Mouse (Mus musculus): ENCODE measurements around the gene Rab36. TPM values are rescaled to one million over a fixed set of nuclear protein-coding genes. Genes with fewer than 3 reads are reported as not detected.

Rab36 gene
- total RNA-seq, 2 experiments from 2014 or later = 35.5 to 36.1 TPM

DNA sequence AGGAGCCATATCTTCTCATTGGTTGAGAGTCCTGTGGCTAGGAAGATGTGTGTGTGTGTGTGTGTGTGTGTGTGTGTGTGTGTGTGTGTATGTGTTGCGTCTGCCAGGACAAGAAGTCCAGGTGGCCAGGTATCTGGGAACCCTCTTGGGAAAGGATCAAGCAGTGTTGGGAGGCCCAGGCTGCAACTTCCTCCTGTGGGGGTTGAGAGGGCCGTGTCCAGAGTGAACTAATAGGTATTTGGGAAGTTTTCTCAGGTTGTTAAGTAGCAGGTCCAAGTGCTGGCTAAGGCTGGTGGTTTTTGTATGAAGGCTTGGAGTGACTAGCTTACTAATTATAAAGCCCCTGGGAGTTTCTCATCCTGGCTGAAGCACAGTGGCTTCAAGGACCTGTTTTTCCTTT lies 31.2 kb downstream of the Rab36 start:
- intact Hi-C loops (cut with DNase I) = no loop called here

GRCm38 (mm10) chr10:75068624-75069328 lies 31.9 kb downstream of the Rab36 start:
- DNase-seq = no peak
- intact Hi-C loops (cut with DNase I) = no loop called here

More for the DNA sequence above, 31.2 kb downstream of the Rab36 start:
- DNase-seq = no peak

DNA sequence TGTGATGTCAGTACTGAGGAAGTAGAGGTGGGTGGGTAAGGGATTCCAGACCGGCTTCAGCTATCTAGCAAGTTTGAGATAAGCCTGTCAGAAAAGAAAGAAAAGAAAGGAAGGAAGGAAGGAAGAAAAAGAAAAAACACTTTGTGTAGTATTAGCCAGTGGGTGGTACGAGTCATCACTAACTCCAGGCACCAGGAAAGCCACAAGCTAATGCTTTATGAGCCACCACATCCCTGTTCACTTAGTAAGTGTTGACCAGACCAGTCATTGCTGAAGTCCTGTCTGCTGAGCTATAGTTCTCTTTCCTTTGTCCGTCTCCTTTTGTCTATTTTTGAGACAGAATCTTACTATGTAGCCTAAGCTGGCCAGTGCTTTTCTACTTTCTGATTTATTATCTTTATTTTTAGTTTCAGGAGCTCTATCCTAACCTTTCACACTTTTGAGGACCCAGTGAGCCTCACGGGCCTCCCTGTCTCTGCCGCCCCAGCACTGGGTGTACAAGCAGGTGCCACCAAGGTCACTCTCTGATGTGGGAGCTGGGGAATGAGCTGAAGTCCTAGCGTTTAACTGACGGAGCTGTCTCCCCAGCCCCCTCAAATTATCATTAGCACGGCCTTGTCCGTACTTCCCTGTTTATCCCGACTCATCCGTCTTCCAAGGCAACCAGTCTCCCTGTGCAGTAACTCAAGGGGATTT lies 33.6 kb downstream of the Rab36 start:
- intact Hi-C loops (cut with DNase I) = no loop called here
- no peak for DNase-seq

GRCm38 (mm10) chr10:75075665-75076064 lies 38.8 kb downstream of the Rab36 start:
- intact Hi-C loops (cut with DNase I) = no loop called here
- DNase-seq = no peak

GRCm38 (mm10) chr10:75078174-75079128 lies 41.6 kb downstream of the Rab36 start:
- DNase-seq = no peak
- intact Hi-C loops (cut with DNase I) = no loop called here

DNA sequence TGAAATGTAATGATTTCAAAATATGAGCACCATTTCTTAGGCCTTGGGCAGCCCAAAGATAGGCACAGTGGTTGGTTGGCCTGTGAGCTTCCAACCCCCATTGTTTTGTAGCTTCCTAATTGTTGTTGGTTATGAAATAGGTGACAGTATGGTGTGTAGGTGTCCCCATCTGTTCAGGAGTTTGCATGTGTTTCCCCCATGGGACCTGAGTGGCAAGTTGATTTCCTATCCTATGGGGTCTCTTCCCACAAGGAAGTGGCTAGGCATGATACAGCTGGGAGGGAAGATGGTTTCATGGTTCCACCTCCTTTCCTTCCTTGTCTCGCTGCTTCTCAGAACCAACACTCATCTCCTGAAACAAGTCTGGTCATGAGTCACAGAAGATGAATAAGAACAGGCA lies 48.5 kb downstream of the Rab36 start:
- no peak for DNase-seq
- intact Hi-C loops (cut with DNase I) = no loop called here

GRCm38 (mm10) chr10:75088471-75088870 lies 51.6 kb downstream of the Rab36 start:
- intact Hi-C loops (cut with DNase I) = no loop called here
- no peak for DNase-seq

GRCm38 (mm10) chr10:75091478-75092152 lies 54.8 kb downstream of the Rab36 start:
- DNase-seq = peak; percentile 74
- intact Hi-C loops (cut with DNase I) = no loop called here

DNA sequence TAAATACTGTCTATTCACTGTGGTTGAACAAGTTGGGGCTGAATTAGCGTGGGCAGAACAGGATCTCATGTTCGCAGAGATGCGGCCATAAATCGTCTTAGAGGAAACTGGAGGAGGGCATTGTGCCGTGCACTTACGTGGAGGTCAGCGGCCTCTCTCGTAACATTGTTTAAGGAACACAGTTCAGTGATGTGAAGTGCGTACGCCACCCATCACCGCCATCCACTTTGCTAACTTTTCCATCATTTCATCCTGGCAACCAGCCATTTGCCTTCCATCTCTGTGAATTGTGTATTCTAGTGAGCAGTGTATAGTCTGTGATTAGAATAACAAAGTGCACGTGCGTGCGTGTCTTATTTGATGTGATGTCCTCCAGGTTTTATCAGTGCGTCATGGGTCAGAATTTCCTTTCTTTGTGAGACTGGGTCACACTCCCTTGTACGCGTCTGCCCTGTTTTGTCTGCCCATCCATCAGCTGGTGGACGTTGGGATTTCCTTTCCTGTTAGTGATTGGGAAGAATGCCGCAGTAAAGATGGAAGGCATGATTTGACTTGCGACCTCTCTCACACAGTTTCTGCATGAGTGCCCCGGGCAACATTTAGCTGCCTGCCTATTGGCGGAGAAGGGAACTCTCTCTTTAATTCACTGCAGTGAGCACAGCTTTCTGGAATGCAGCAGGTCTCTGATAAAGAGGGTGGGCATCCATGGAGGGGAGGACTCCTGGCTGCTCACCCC lies 56.6 kb downstream of the Rab36 start:
- intact Hi-C loops (cut with DNase I) = no loop called here
- no peak for DNase-seq

DNA sequence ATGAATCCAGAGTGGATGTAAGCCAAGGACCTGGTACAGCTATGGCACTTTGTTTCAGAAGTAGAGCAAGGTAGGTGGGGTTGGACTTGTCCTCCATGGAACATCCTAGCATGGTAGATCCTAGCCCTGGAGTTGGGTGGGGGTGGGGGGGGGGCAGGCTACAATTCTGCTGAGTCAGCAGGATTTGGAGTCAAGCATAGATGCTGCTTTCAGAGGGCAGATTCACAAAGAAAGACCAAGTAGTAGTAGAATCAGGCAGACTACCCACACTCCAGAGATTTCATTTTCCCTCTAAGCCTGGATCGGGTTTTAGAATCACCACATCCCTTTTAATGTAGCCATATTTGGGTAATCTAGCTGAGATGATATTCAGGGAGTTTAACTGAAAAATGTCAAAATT lies 57.5 kb downstream of the Rab36 start:
- DNase-seq = no peak
- intact Hi-C loops (cut with DNase I) = no loop called here

DNA sequence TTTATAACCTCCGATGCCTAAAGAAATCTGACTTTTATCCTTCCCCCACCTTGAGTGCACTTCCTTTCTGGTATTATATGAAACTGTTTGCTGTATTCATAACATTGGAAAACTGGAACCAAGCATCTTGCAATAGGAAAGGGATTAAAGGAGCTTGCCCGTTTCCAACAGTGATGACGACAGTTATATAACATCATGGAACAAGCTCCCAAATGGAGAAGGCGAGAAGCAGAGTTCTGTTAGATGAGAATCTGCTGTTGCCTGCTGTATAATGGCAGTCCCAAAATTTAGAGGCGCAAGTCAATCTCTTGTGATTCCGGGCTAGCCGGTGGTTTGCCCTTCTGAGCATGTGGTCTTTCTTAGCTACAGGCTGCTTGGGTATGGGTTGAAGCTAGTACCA lies 58.4 kb downstream of the Rab36 start:
- intact Hi-C loops (cut with DNase I) = no loop called here
- no peak for DNase-seq

- intact Hi-C loops (cut with DNase I) = no loop called here
- no peak for DNase-seq
These were observed 61.8 kb downstream of the Rab36 start for GRCm38 (mm10) chr10:75098446-75099183.

DNA sequence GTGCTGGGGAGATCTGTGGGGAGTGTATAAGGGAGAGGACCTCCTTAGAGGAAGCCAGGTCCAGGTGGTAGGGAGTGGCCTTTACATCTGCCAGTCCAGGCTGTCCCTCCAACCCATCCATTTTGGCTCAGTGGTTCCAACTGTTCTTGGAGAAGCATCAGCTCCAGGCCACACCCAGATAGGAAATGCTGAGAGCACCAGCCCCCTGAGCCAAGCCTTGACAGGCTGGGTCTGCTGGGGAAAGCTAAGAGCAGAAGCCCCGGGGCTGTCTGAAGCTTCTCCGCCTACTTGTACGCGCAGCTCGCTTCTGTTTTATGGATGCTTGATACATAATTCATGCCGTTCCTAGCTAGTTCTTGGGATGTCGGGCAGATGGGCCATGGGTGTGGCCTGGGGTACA lies 63.4 kb downstream of the Rab36 start:
- intact Hi-C loops (cut with DNase I) = no loop called here

DNA sequence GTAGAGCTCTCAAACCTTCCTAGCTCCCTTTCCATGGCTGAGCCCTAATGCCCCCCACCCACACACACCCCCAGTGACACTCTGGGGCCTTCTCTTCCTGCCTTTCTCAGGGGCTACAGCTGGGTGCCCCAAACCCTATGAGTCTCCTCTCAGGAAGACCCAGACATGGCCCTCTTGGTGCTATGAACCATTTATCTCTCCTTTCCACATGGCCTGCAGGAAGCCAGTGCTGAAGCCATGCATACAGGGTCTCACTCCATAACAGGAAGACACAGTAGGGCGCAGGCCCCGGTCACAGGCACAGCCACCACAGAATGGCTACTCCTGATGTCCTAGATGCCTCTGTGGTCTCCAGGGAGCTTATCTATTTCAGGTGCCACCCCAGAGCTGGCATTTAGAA lies 66.6 kb downstream of the Rab36 start:
- no peak for DNase-seq
- intact Hi-C loops (cut with DNase I) = no loop called here

More for the DNA sequence above, 63.4 kb downstream of the Rab36 start:
- DNase-seq = peak; percentile 56

Other genes starting within 250 kb of the Rab36 start
- gene Gnaz, start 69.9 kb upstream of the Rab36 start, total RNA-seq (2021) = 100 to 1,000 TPM; 134 to 150 TPM
- gene Rsph14, start 4.5 kb upstream of the Rab36 start, total RNA-seq (2021) = under 1 TPM; 0.70 to 0.81 TPM
- gene Bcr, start 23.5 kb downstream of the Rab36 start, total RNA-seq (2021) = 10 to 100 TPM; 91.0 to 94.5 TPM
- gene Specc1l, start 175.0 kb downstream of the Rab36 start, total RNA-seq (2021) = 10 to 100 TPM; 53.3 to 58.4 TPM

Measured in left cerebral cortex, postnatal 4 days (tissue).